Mouse (Mus musculus): ENCODE data around the gene Plekhg1. TPM values are rescaled to one million over a fixed set of nuclear protein-coding genes. Genes with fewer than 3 reads are reported as not detected.

Plekhg1 gene
- polyA plus RNA-seq (2016; fragmentation: Nextera tagmentation; extraction: Ambion mirVana), result 19.7 and 20.1 TPM in 2 replicates

DNA sequence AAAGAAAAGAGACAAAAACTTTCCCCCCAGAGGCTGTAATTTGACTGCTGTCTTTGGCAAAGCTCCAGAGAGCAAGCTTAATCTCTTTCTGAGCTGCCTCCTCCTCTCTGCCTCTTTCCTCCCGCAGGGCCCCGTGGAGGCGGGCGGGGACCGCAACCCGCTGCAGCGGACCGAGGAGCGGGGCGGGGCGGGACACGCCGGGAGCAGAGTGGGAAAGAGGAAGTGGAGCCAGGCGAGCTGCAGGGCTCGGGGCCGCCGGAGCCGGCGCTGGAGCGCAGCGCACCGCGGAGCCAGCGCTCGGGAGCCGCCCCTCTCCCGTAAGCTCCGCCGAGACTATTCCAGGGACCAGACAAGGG, at the start of gene Plekhg1:
Gene Plekhg1, plus strand, starts transcription at position 217 of the 356 bp plus-strand sequence.
- Histone ChIP-seq H3K36me3 (no peaks in the 10 kb centered on the region), H3K4me2 (replicated peaks) (peak within 1 kb of the TSS; percentile 87), H3K27me3 (peaks cover 10% of the 10 kb centered on the region), H3K9me3 (no peaks in the 10 kb centered on the region), H3K4me1 (peaks cover 5% of the 10 kb centered on the region; the same call in 1 of the 2 replicates), H3K27ac (replicated peaks) (peak within 1 kb of the TSS; percentile 79), H3K4me3 (peak within 1 kb of the TSS; percentile 53), H3K9ac (replicated peaks) (peak within 1 kb of the TSS; percentile 65)
- 0% methylated on average over 20 of the region's 29 CpGs for WGBS
- peak; percentile 91 for ATAC-seq (ENCODE audit: low FRiP score, low read depth)

- H3K4me2 ChIP-seq (replicated peaks), result no peak overlapping the region
- H3K4me1 ChIP-seq, result no peaks in the 10 kb centered on the region
- H3K4me3 ChIP-seq, result no peak overlapping the region
- 83% methylated on average over 1 of the region's 1 CpGs for WGBS
- H3K9ac ChIP-seq (replicated peaks), result no peak overlapping the region
- no peaks in the 10 kb centered on the region for H3K27me3 ChIP-seq
- no peaks in the 10 kb centered on the region for H3K36me3 ChIP-seq
- H3K27ac ChIP-seq (replicated peaks), result no peak overlapping the region
- H3K9me3 ChIP-seq, result no peaks in the 10 kb centered on the region
- ATAC-seq (ENCODE audit: low FRiP score, low read depth), result no peak
Observed at GRCm38 (mm10) chr10:3692791-3693190, 47.4 kb upstream of the Plekhg1 start.

DNA sequence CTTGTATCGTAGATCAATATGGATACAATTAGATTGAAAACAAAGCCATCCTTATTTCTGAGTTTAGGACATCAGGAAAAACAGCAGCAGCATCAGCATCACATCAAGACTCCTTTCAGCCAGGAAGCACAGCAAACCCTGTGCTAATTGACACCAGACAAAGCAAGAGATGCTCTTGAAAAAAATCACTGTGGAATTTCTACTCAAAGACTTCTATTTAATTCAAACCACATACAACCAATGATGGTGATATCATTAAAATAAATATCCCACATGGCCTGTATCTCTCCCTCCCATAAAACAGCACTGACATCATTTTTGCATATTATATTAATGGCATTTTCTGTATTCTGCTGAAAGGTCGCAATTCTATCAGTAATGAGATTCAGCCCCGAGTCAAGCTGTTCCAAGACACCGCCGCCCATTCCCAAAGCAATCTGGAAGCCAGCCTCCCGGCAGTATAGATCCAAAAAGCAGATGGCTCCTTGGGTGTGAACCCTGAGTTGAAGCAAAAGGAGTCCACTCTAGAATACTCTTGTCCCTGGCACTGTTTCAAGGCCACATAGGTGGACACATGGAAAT, 46.4 kb upstream of the Plekhg1 start:
- no peaks in the 10 kb centered on the region for H3K36me3 ChIP-seq
- H3K27me3 ChIP-seq, result no peaks in the 10 kb centered on the region
- no peak overlapping the region for H3K9ac ChIP-seq (replicated peaks)
- ATAC-seq (ENCODE audit: low FRiP score, low read depth), result no peak
- H3K4me3 ChIP-seq, result no peak overlapping the region
- no peaks in the 10 kb centered on the region for H3K4me1 ChIP-seq
- no peak overlapping the region for H3K4me2 ChIP-seq (replicated peaks)
- H3K9me3 ChIP-seq, result no peaks in the 10 kb centered on the region
- no peak overlapping the region for H3K27ac ChIP-seq (replicated peaks)
- WGBS, result 69% methylated on average over 6 of the region's 6 CpGs

- H3K27me3 ChIP-seq, result no peaks in the 10 kb centered on the region
- 74% methylated on average over 5 of the region's 5 CpGs for WGBS
- no peak for ATAC-seq (ENCODE audit: low FRiP score, low read depth)
Observed at GRCm38 (mm10) chr10:3695332-3695905, 44.7 kb upstream of the Plekhg1 start.

DNA sequence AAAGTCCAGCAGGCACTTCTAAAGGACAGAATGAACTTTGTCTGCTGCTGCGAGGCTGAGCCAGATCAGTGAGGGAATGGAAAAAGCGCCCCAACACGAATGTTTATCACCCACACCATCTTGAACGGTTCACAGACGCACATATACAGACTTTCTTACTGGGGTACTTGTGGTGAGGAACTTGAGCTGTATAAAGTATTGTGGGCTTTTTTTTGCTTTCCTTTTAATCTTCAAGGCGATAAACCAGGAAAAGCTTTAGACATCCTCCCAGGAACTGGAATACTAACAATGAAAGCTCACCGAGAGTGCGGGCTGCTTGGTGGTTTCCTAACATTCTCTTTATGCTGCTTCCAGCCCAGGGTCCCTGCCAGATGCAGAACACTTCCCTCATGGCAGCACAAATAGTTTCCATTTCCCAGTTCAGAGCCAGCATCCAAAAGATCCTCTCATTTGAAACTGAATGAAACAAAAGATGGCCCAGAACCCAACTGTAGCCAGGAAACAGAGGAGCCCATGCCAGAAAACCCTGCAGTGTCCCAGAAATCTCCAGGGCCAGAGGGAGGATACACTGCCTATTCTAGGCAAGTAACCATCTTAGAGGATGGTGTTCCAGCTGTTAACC, 43.3 kb upstream of the Plekhg1 start:
- no peaks in the 10 kb centered on the region for H3K27me3 ChIP-seq
- ATAC-seq (ENCODE audit: low FRiP score, low read depth), result no peak
- no peak overlapping the region for H3K27ac ChIP-seq (replicated peaks)
- no peak overlapping the region for H3K9ac ChIP-seq (replicated peaks)
- no peaks in the 10 kb centered on the region for H3K36me3 ChIP-seq
- H3K4me2 ChIP-seq (replicated peaks), result no peak overlapping the region
- H3K9me3 ChIP-seq, result no peaks in the 10 kb centered on the region
- H3K4me1 ChIP-seq, result no peaks in the 10 kb centered on the region
- H3K4me3 ChIP-seq, result no peak overlapping the region
- 81% methylated on average over 8 of the region's 8 CpGs for WGBS

More at GRCm38 (mm10) chr10:3695332-3695905, 44.7 kb upstream of the Plekhg1 start:
- Histone ChIP-seq H3K9me3 (no peaks in the 10 kb centered on the region), H3K36me3 (no peaks in the 10 kb centered on the region), H3K4me3 (no peak overlapping the region), H3K9ac (replicated peaks) (no peak overlapping the region), H3K4me2 (replicated peaks) (no peak overlapping the region), H3K27ac (replicated peaks) (no peak overlapping the region), H3K4me1 (no peaks in the 10 kb centered on the region)

DNA sequence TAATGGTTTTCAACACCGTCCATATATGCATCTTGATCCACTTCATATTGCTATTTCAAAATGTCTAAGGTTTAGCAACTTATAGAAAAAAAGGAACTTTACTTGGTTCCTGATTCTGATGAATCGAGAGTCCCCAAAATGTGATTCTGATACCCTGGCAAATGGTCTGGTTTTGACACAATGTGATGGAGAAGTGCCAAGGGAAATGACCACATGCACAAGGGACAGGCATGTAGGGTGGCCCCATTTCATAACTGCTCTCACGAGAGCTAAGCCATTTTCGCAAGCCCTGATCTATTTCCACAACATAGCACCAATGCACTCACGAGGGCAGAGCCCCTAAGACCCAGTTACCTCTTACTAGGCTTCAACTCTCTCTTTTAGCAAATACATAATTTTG, 42.7 kb upstream of the Plekhg1 start:
- WGBS, result 87% methylated on average over 5 of the region's 5 CpGs
- Histone ChIP-seq H3K9ac (replicated peaks) (no peak overlapping the region), H3K27me3 (no peaks in the 10 kb centered on the region), H3K9me3 (no peaks in the 10 kb centered on the region), H3K4me1 (no peaks in the 10 kb centered on the region), H3K36me3 (no peaks in the 10 kb centered on the region), H3K4me3 (no peak overlapping the region), H3K4me2 (replicated peaks) (no peak overlapping the region), H3K27ac (replicated peaks) (no peak overlapping the region)
- ATAC-seq (ENCODE audit: low FRiP score, low read depth), result no peak

- Histone ChIP-seq H3K4me3 (no peak overlapping the region), H3K4me1 (no peaks in the 10 kb centered on the region), H3K27ac (replicated peaks) (no peak overlapping the region), H3K9me3 (no peaks in the 10 kb centered on the region), H3K36me3 (no peaks in the 10 kb centered on the region), H3K4me2 (replicated peaks) (no peak overlapping the region), H3K27me3 (no peaks in the 10 kb centered on the region), H3K9ac (replicated peaks) (no peak overlapping the region)
- WGBS, result 80% methylated on average over 12 of the region's 12 CpGs
- ATAC-seq (ENCODE audit: low FRiP score, low read depth), result no peak
Observed at GRCm38 (mm10) chr10:3700225-3701073, 39.7 kb upstream of the Plekhg1 start.

DNA sequence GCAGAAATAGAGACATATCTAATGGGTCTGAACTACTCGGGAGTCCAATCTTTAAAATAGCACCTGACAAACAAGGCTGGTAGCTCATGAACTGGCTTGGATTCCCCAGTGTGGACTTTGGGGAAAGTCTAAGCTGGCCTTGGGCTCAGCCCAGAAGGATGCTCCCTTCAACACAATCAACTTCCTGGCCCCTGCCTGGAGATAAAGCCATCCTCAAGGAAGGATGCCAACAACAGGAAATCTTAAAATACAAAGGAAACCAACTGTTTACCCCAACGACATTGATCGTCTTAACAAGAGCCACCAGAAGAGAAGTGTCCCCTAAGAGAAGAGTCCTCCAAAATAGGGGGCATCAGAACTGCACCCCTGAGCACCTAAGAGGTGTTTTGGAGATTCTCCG, 38.3 kb upstream of the Plekhg1 start:
- H3K9ac ChIP-seq (replicated peaks), result no peak overlapping the region
- no peak overlapping the region for H3K4me3 ChIP-seq
- H3K27ac ChIP-seq (replicated peaks), result no peak overlapping the region
- no peaks in the 10 kb centered on the region for H3K27me3 ChIP-seq
- no peaks in the 10 kb centered on the region for H3K36me3 ChIP-seq
- H3K9me3 ChIP-seq, result no peaks in the 10 kb centered on the region
- H3K4me1 ChIP-seq, result no peaks in the 10 kb centered on the region
- ATAC-seq (ENCODE audit: low FRiP score, low read depth), result no peak
- no peak overlapping the region for H3K4me2 ChIP-seq (replicated peaks)
- 93% methylated on average over 4 of the region's 4 CpGs for WGBS

- Histone ChIP-seq H3K4me1 (no peaks in the 10 kb centered on the region), H3K36me3 (no peaks in the 10 kb centered on the region), H3K4me2 (replicated peaks) (no peak overlapping the region), H3K9me3 (no peaks in the 10 kb centered on the region), H3K4me3 (no peak overlapping the region), H3K27me3 (no peaks in the 10 kb centered on the region), H3K27ac (replicated peaks) (no peak overlapping the region), H3K9ac (replicated peaks) (no peak overlapping the region)
- ATAC-seq (ENCODE audit: low FRiP score, low read depth), result no peak
- 77% methylated on average over 2 of the region's 2 CpGs for WGBS
Observed at GRCm38 (mm10) chr10:3702585-3702984, 37.6 kb upstream of the Plekhg1 start.

DNA sequence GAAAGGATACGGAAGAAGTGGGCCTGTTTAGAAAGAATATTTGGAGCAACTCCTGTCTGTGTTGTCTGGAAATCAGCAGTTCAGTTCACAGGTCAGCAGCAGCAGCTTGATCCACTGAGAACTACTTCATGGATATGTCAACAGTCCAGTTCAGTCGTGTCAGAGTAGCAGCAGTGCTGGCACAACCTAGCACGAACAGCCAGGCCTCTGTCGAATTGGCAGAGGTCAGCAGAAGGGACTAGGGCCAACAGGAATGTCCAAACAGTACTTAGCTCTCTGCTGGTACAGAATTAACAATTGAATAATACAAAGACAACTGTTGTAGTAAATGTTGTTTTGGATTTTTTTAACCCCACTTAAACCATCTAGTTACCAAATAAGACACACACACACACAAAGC, 33.9 kb upstream of the Plekhg1 start:
- Histone ChIP-seq H3K4me2 (replicated peaks) (no peak overlapping the region), H3K9me3 (no peaks in the 10 kb centered on the region), H3K4me1 (no peaks in the 10 kb centered on the region), H3K27me3 (no peaks in the 10 kb centered on the region), H3K27ac (replicated peaks) (no peak overlapping the region), H3K4me3 (no peak overlapping the region), H3K9ac (replicated peaks) (no peak overlapping the region), H3K36me3 (no peaks in the 10 kb centered on the region)
- no peak for ATAC-seq (ENCODE audit: low FRiP score, low read depth)
- WGBS, result 92% methylated on average over 4 of the region's 4 CpGs

- Histone ChIP-seq H3K36me3 (no peaks in the 10 kb centered on the region), H3K27me3 (no peaks in the 10 kb centered on the region), H3K27ac (replicated peaks) (no peak overlapping the region), H3K4me3 (no peak overlapping the region), H3K9ac (replicated peaks) (no peak overlapping the region), H3K4me2 (replicated peaks) (no peak overlapping the region), H3K9me3 (no peaks in the 10 kb centered on the region), H3K4me1 (no peaks in the 10 kb centered on the region)
- WGBS, result 95% methylated on average over 3 of the region's 3 CpGs
- no peak for ATAC-seq (ENCODE audit: low FRiP score, low read depth)
Observed at GRCm38 (mm10) chr10:3710081-3710480, 30.1 kb upstream of the Plekhg1 start.
